22 mouse cellular contexts compared by ENCODE assay signal in genomic region chr6:94232243-94232785, GRCm38 (mm10). TPM values are rescaled to one million over a fixed set of nuclear protein-coding genes. Genes with fewer than 3 reads are reported as not detected.
DNase-seq lines count a peak whose midpoint lies in the region; ATAC-seq and TF ChIP-seq lines count a peak whose summit lies in the region.
"Had no signal": no experiment of that assay in that cellular context is flagged by ENCODE, and none has a peak within 500 bp of the region (broad histone marks: within the 10 kb centered on the region; RNA-seq: fewer than 3 reads in every experiment).

No protein-coding gene starts in this region.

- H3K4me2 ChIP-seq in forebrain, embryonic 12.5 days = no peak overlapping the region
- H3K4me2 ChIP-seq in forebrain, embryonic 13.5 days = no peak overlapping the region
- H3K4me2 ChIP-seq in midbrain, postnatal 0 days (ENCODE audit: low read depth, low read length, poor library complexity, severe bottlenecking) = no peak overlapping the region
- H3K4me2 ChIP-seq in midbrain, embryonic 13.5 days (replicated peaks) = no peak overlapping the region
- H3K4me2 ChIP-seq in hindbrain, embryonic 13.5 days = no peak overlapping the region
- no peak overlapping the region for H3K4me2 ChIP-seq in liver, embryonic 11.5 days
- H3K4me2 ChIP-seq: forebrain, embryonic 15.5 days; heart, embryonic 11.5 days had no signal

- H3K27ac ChIP-seq in forebrain, embryonic 12.5 days = peak overlapping the region; percentile 5; the same call in 1 of the 2 replicates
- no peak overlapping the region for H3K27ac ChIP-seq in forebrain, embryonic 13.5 days
- H3K27ac ChIP-seq in midbrain, postnatal 0 days (ENCODE audit: low read depth, low read length) = no peak overlapping the region
- no peak overlapping the region for H3K27ac ChIP-seq in midbrain, embryonic 13.5 days
- H3K27ac ChIP-seq in hindbrain, embryonic 13.5 days = peak overlapping the region; percentile 67; the same call in 1 of the 2 replicates
- H3K27ac ChIP-seq in liver, embryonic 11.5 days (ENCODE audit: low read depth, low read length) = no peak overlapping the region
- H3K27ac ChIP-seq: embryonic facial prominence, embryonic 10.5 days; forebrain, embryonic 15.5 days; limb, embryonic 10.5 days had no signal

- 0 out of 2 replicates have a peak, but pooled peaks have one; percentile 41 for ATAC-seq in forebrain, embryonic 12.5 days (ENCODE audit: low FRiP score)
- ATAC-seq in forebrain, embryonic 13.5 days = no peak
- no peak for ATAC-seq in midbrain, postnatal 0 days (ENCODE audit: low FRiP score)
- no peak for ATAC-seq in midbrain, embryonic 13.5 days
- ATAC-seq in hindbrain, embryonic 13.5 days (ENCODE audit: low FRiP score) = no peak
- ATAC-seq in liver, embryonic 11.5 days (replicated peaks; ENCODE audit: low FRiP score) = no peak
- ATAC-seq: forebrain, embryonic 15.5 days had no signal

- H3K4me1 ChIP-seq in forebrain, embryonic 12.5 days = peaks cover 23% of the 10 kb centered on the region
- H3K4me1 ChIP-seq in forebrain, embryonic 13.5 days = peaks cover 24% of the 10 kb centered on the region
- no peaks in the 10 kb centered on the region for H3K4me1 ChIP-seq in midbrain, postnatal 0 days (ENCODE audit: insufficient read depth, low read length)
- peaks cover 18% of the 10 kb centered on the region for H3K4me1 ChIP-seq in midbrain, embryonic 13.5 days (replicated peaks)
- peaks cover 14% of the 10 kb centered on the region for H3K4me1 ChIP-seq in hindbrain, embryonic 13.5 days (replicated peaks)
- peaks cover 13% of the 10 kb centered on the region for H3K4me1 ChIP-seq in liver, embryonic 11.5 days (replicated peaks; ENCODE audit: control insufficient read depth, insufficient read depth, low read length)
- H3K4me1 ChIP-seq: megakaryocyte, embryonic 14.5 days had no signal

- no peak for TF ChIP-seq CTCF in midbrain, postnatal 0 days (IDR thresholded peaks at IDR 0.05)

- no peak overlapping the region for H3K9ac ChIP-seq in forebrain, embryonic 12.5 days
- H3K9ac ChIP-seq in forebrain, embryonic 13.5 days = no peak overlapping the region
- no peak overlapping the region for H3K9ac ChIP-seq in midbrain, postnatal 0 days (replicated peaks; ENCODE audit: low read length, poor library complexity, severe bottlenecking)
- no peak overlapping the region for H3K9ac ChIP-seq in midbrain, embryonic 13.5 days (replicated peaks)
- no peak overlapping the region for H3K9ac ChIP-seq in hindbrain, embryonic 13.5 days
- H3K9ac ChIP-seq in liver, embryonic 11.5 days (ENCODE audit: low read depth, low read length) = no peak overlapping the region
- H3K9ac ChIP-seq: forebrain, embryonic 15.5 days had no signal

- no peaks in the 10 kb centered on the region for H3K36me3 ChIP-seq in forebrain, embryonic 12.5 days (replicated peaks)
- no peaks in the 10 kb centered on the region for H3K36me3 ChIP-seq in forebrain, embryonic 13.5 days (ENCODE audit: poor library complexity, severe bottlenecking)
- H3K36me3 ChIP-seq in midbrain, postnatal 0 days (ENCODE audit: insufficient read depth, low read length) = no peaks in the 10 kb centered on the region
- no peaks in the 10 kb centered on the region for H3K36me3 ChIP-seq in midbrain, embryonic 13.5 days
- no peaks in the 10 kb centered on the region for H3K36me3 ChIP-seq in hindbrain, embryonic 13.5 days
- H3K36me3 ChIP-seq in liver, embryonic 11.5 days (ENCODE audit: control insufficient read depth, insufficient read depth, low read length) = no peaks in the 10 kb centered on the region
- H3K36me3 ChIP-seq: embryonic facial prominence, embryonic 10.5 days; forebrain, embryonic 15.5 days; G1E; limb, embryonic 10.5 days had no signal

- no peak overlapping the region for H3K4me3 ChIP-seq in forebrain, embryonic 12.5 days (replicated peaks)
- H3K4me3 ChIP-seq in forebrain, embryonic 13.5 days = no peak overlapping the region
- no peak overlapping the region for H3K4me3 ChIP-seq in midbrain, postnatal 0 days (ENCODE audit: low read depth, low read length)
- no peak overlapping the region for H3K4me3 ChIP-seq in midbrain, embryonic 13.5 days (replicated peaks)
- H3K4me3 ChIP-seq in hindbrain, embryonic 13.5 days = no peak overlapping the region
- H3K4me3 ChIP-seq in liver, embryonic 11.5 days (ENCODE audit: low read depth, low read length) = no peak overlapping the region
- H3K4me3 ChIP-seq: embryonic facial prominence, embryonic 10.5 days; forebrain, embryonic 15.5 days; limb, embryonic 10.5 days; megakaryocyte, embryonic 14.5 days had no signal

- DNase-seq in midbrain, postnatal 0 days (ENCODE audit: low spot score) = peak; percentile 27
- peak; percentile 6 for DNase-seq in retina, postnatal 7 days (ENCODE audit: low read depth, low spot score)
- no peak for DNase-seq in liver, embryonic 11.5 days (ENCODE audit: low spot score)
- DNase-seq: adrenal gland, postnatal 14 days; cerebellum, adult 11-12 months; cerebellum, postnatal 36 days; gastrocnemius, postnatal 14 days; heart, postnatal 14 days; kidney, postnatal 36 days; lung, adult 18-20 months; lung, postnatal 14 days; thymus, postnatal 14 days had no signal

- no peaks in the 10 kb centered on the region for H3K9me3 ChIP-seq in forebrain, embryonic 12.5 days
- H3K9me3 ChIP-seq in forebrain, embryonic 13.5 days (replicated peaks) = no peaks in the 10 kb centered on the region
- H3K9me3 ChIP-seq in midbrain, postnatal 0 days (ENCODE audit: low read length) = no peaks in the 10 kb centered on the region
- no peaks in the 10 kb centered on the region for H3K9me3 ChIP-seq in midbrain, embryonic 13.5 days
- H3K9me3 ChIP-seq in hindbrain, embryonic 13.5 days = no peaks in the 10 kb centered on the region
- H3K9me3 ChIP-seq in liver, embryonic 11.5 days (ENCODE audit: control insufficient read depth, low read length) = no peaks in the 10 kb centered on the region
- H3K9me3 ChIP-seq: embryonic facial prominence, embryonic 10.5 days; forebrain, embryonic 15.5 days; limb, embryonic 10.5 days; megakaryocyte, embryonic 14.5 days had no signal

- 71% methylated on average over 3 of the region's 3 CpGs for WGBS in forebrain, embryonic 12.5 days
- 69% methylated on average over 3 of the region's 3 CpGs for WGBS in forebrain, embryonic 13.5 days
- WGBS in midbrain, postnatal 0 days = 54% methylated on average over 3 of the region's 3 CpGs
- WGBS in midbrain, embryonic 13.5 days = 52% methylated on average over 3 of the region's 3 CpGs
- WGBS in hindbrain, embryonic 13.5 days = 48% methylated on average over 3 of the region's 3 CpGs
- WGBS in liver, embryonic 11.5 days = 46% methylated on average over 3 of the region's 3 CpGs

- no peaks in the 10 kb centered on the region for H3K27me3 ChIP-seq in forebrain, embryonic 12.5 days
- H3K27me3 ChIP-seq in forebrain, embryonic 13.5 days = no peaks in the 10 kb centered on the region
- H3K27me3 ChIP-seq in midbrain, postnatal 0 days (ENCODE audit: insufficient read depth, low read length) = no peaks in the 10 kb centered on the region
- H3K27me3 ChIP-seq in midbrain, embryonic 13.5 days = no peaks in the 10 kb centered on the region
- no peaks in the 10 kb centered on the region for H3K27me3 ChIP-seq in hindbrain, embryonic 13.5 days
- H3K27me3 ChIP-seq in liver, embryonic 11.5 days (replicated peaks; ENCODE audit: control insufficient read depth, insufficient read depth, low read length) = no peaks in the 10 kb centered on the region
- H3K27me3 ChIP-seq: forebrain, embryonic 15.5 days; megakaryocyte, embryonic 14.5 days had no signal

RNA-seq across cellular contexts. Expression of gene Magi1, which starts 51.4 kb away (rescaled TPM):
- polyA plus RNA-seq in forebrain, embryonic 12.5 days (2016; fragmentation: Nextera tagmentation; extraction: Ambion mirVana) = 45.5 and 52.2 TPM in 2 replicates
- 39.1 and 45.1 TPM in 2 replicates for polyA plus RNA-seq in forebrain, embryonic 13.5 days (2015; fragmentation: Nextera tagmentation; extraction: Ambion mirVana)
- total RNA-seq in midbrain, postnatal 0 days (2014; rRNA removed) = 45.4 and 70.4 TPM in 2 replicates
- 24.1 and 27.6 TPM in 2 replicates for polyA plus RNA-seq in midbrain, postnatal 0 days (2015; fragmentation: Nextera tagmentation; extraction: Ambion mirVana)
- 39.2 and 39.4 TPM in 2 replicates for polyA plus RNA-seq in midbrain, embryonic 13.5 days (2015; fragmentation: Nextera tagmentation; extraction: Ambion mirVana)
- 29.1 and 31.6 TPM in 2 replicates for polyA plus RNA-seq in hindbrain, embryonic 13.5 days (2015; fragmentation: Nextera tagmentation; extraction: Ambion mirVana)
- polyA plus RNA-seq in liver, embryonic 11.5 days (2014; fragmentation: Nextera tagmentation; extraction: Ambion mirVana) = 4.6 TPM in 2 replicates

Comparison
In these comparisons a context has a peak if more than half of its experiments do, and no peak if none do; other contexts are left out.
1. H3K27ac ChIP-seq: peak in forebrain, embryonic 12.5 days (single experiment) and hindbrain, embryonic 13.5 days (single experiment); none in forebrain, embryonic 13.5 days (single experiment), midbrain, postnatal 0 days (single experiment), midbrain, embryonic 13.5 days (single experiment) and liver, embryonic 11.5 days (single experiment).